Mouse (Mus musculus): Measurements from ENCODE around the gene Irf2bp1. TPM values are rescaled to one million over a fixed set of nuclear protein-coding genes. Genes with fewer than 3 reads are reported as not detected.

Irf2bp1 gene
- total RNA-seq, 2 experiments from 2014 or later = 20.2 to 23.6 TPM

GRCm38 (mm10) chr7:19023357-19023814 lies 19.5 kb downstream of the Irf2bp1 start, which contains the start of gene Foxa3:
Gene Foxa3 (minus strand): TSS chr7:19023538.
- intact Hi-C loops (cut with DNase I) = loop anchor here (2.0 kb wide), 1 partner anchor 15 kb away; no protein-coding TSS in a partner anchor
- DNase-seq (ENCODE audit: low spot score) = no peak

GRCm38 (mm10) chr7:19024096-19024506 lies 20.3 kb downstream of the Irf2bp1 start, which contains the start of gene Sympk:
Gene Sympk (plus strand): TSS chr7:19024377.
- intact Hi-C loops (cut with DNase I) = no loop called here
- peak; percentile 93 for DNase-seq (ENCODE audit: low spot score)

- intact Hi-C loops (cut with DNase I) = no loop called here
- DNase-seq (ENCODE audit: low spot score) = no peak
Observed at GRCm38 (mm10) chr7:19024581-19025255, 20.9 kb downstream of the Irf2bp1 start.

- DNase-seq (ENCODE audit: low spot score) = no peak
- intact Hi-C loops (cut with DNase I) = no loop called here
Observed at GRCm38 (mm10) chr7:19028067-19028466, 24.2 kb downstream of the Irf2bp1 start.

GRCm38 (mm10) chr7:19029084-19029653 lies 25.3 kb downstream of the Irf2bp1 start:
- intact Hi-C loops (cut with DNase I) = no loop called here
- DNase-seq (ENCODE audit: low spot score) = no peak

GRCm38 (mm10) chr7:19031641-19032040 lies 27.8 kb downstream of the Irf2bp1 start:
- DNase-seq (ENCODE audit: low spot score) = no peak

GRCm38 (mm10) chr7:19044616-19045015 lies 40.8 kb downstream of the Irf2bp1 start:
- intact Hi-C loops (cut with DNase I) = no loop called here

More at GRCm38 (mm10) chr7:19031641-19032040, 27.8 kb downstream of the Irf2bp1 start:
- intact Hi-C loops (cut with DNase I) = no loop called here

GRCm38 (mm10) chr7:19046286-19047069 lies 42.6 kb downstream of the Irf2bp1 start:
- DNase-seq (ENCODE audit: low spot score) = no peak
- intact Hi-C loops (cut with DNase I) = no loop called here

More at GRCm38 (mm10) chr7:19044616-19045015, 40.8 kb downstream of the Irf2bp1 start:
- no peak for DNase-seq (ENCODE audit: low spot score)

GRCm38 (mm10) chr7:19048006-19048527 lies 44.2 kb downstream of the Irf2bp1 start:
- DNase-seq (ENCODE audit: low spot score) = no peak
- intact Hi-C loops (cut with DNase I) = no loop called here

- no peak for DNase-seq (ENCODE audit: low spot score)
- intact Hi-C loops (cut with DNase I) = no loop called here
Observed at GRCm38 (mm10) chr7:19049252-19049651, 45.4 kb downstream of the Irf2bp1 start.

- intact Hi-C loops (cut with DNase I) = no loop called here
- DNase-seq (ENCODE audit: low spot score) = no peak
Observed at GRCm38 (mm10) chr7:19050172-19050571, 46.3 kb downstream of the Irf2bp1 start.

- intact Hi-C loops (cut with DNase I) = no loop called here
- no peak for DNase-seq (ENCODE audit: low spot score)
Observed at GRCm38 (mm10) chr7:19051161-19051560, 47.3 kb downstream of the Irf2bp1 start.

- no peak for DNase-seq (ENCODE audit: low spot score)
- intact Hi-C loops (cut with DNase I) = no loop called here
Observed at GRCm38 (mm10) chr7:19052345-19053135, 48.7 kb downstream of the Irf2bp1 start.

GRCm38 (mm10) chr7:19053136-19053532 lies 49.3 kb downstream of the Irf2bp1 start:
- intact Hi-C loops (cut with DNase I) = no loop called here
- DNase-seq (ENCODE audit: low spot score) = no peak

GRCm38 (mm10) chr7:19054047-19054776 lies 50.4 kb downstream of the Irf2bp1 start, which contains the start of gene Rsph6a:
Gene Rsph6a (plus strand): TSS chr7:19054690.
- intact Hi-C loops (cut with DNase I) = no loop called here
- no peak for DNase-seq (ENCODE audit: low spot score)

- DNase-seq (ENCODE audit: low spot score) = no peak
- intact Hi-C loops (cut with DNase I) = no loop called here
Observed at GRCm38 (mm10) chr7:19054777-19055076, 50.9 kb downstream of the Irf2bp1 start.

- DNase-seq (ENCODE audit: low spot score) = no peak
- intact Hi-C loops (cut with DNase I) = no loop called here
Observed at GRCm38 (mm10) chr7:19055108-19055507, 51.3 kb downstream of the Irf2bp1 start.
